Mouse (Mus musculus): Measurements from ENCODE around the gene Xpr1. TPM values are rescaled to one million over a fixed set of nuclear protein-coding genes. Genes with fewer than 3 reads are reported as not detected.

Xpr1 gene
- polyA plus RNA-seq, 1 experiment from 2014 or later: 57.4 TPM

Small RNA genes lying within 50 kb of the gene (microRNA-seq; reads per million reads assigned to microRNA genes)
- not detected for gene Gm22569

Other genes with a start within 250 kb of the Xpr1 start
- gene BC034090, start 173.0 kb downstream of the Xpr1 start, polyA plus RNA-seq (2015; fragmentation: Nextera tagmentation; extraction: Ambion mirVana): 2.8 and 5.5 TPM in 2 replicates
- gene Acbd6, start 140.7 kb upstream of the Xpr1 start, polyA plus RNA-seq (2015; fragmentation: Nextera tagmentation; extraction: Ambion mirVana): 95.7 and 96.0 TPM in 2 replicates

All from midbrain, embryonic 16.5 days (tissue).